ENCODE assay signal across 9 mouse cellular contexts in the genomic region with DNA sequence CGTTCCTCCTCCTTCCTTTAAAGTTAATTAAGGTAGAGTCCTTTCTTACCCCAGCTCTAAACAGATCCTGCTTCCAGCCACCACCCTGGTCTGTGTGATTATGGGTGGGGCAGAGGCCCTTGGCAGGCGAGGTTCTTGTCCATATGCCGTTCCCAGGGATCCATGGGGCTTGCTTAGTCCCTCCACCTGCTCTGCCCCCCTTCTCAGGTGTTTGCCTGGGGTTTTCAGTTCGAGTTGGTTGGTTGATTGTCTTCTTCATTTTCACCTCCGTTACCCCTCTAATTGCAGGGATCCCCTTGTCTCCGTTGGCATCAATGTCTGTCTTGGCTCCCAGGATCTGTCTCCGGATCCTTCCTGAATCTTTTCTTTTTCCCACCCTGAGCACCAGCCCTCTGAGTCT. TPM values are rescaled to one million over a fixed set of nuclear protein-coding genes. Genes with fewer than 3 reads are reported as not detected.
DNase-seq lines count a peak whose midpoint lies in the region; ATAC-seq and TF ChIP-seq lines count a peak whose summit lies in the region.
"Had no signal": no experiment of that assay in that cellular context is flagged by ENCODE, and none has a peak within 500 bp of the region (broad histone marks: within the 10 kb centered on the region; RNA-seq: fewer than 3 reads in every experiment).

No protein-coding gene starts in this region.

- TF ChIP-seq CTCF in heart, postnatal 0 days (IDR thresholded peaks at IDR 0.05; ENCODE audit: low read depth), result no peak
- no peak for TF ChIP-seq CTCF in cerebellum, adult 2 months (IDR thresholded peaks at IDR 0.05; ENCODE audit: borderline replicate concordance, insufficient read depth, low read depth, low read length)

- peak overlapping the region; percentile 87 for H3K4me2 ChIP-seq in heart, postnatal 0 days (ENCODE audit: low read depth, low read length)
- H3K4me2 ChIP-seq in hindbrain, embryonic 13.5 days, result peak overlapping the region; percentile 91
- peak overlapping the region; percentile 93 for H3K4me2 ChIP-seq in midbrain, embryonic 13.5 days (replicated peaks)

- TF ChIP-seq EP300 in heart, postnatal 0 days (IDR thresholded peaks at IDR 0.05; ENCODE audit: low read depth), result no peak

- WGBS in heart, postnatal 0 days, result 67% methylated on average over 7 of the region's 7 CpGs
- WGBS in cerebellum, adult 2 months, result 7% methylated on average over 7 of the region's 7 CpGs
- WGBS in hindbrain, embryonic 13.5 days, result 75% methylated on average over 7 of the region's 7 CpGs
- WGBS in midbrain, embryonic 13.5 days, result 73% methylated on average over 7 of the region's 7 CpGs

- H3K27ac ChIP-seq in heart, postnatal 0 days (ENCODE audit: low read depth), result no peak overlapping the region
- peak overlapping the region; percentile 64 for H3K27ac ChIP-seq in cerebellum, adult 2 months (ENCODE audit: insufficient read depth, low read length)
- no peak overlapping the region for H3K27ac ChIP-seq in hindbrain, embryonic 13.5 days
- H3K27ac ChIP-seq in midbrain, embryonic 13.5 days, result no peak overlapping the region

- no peak overlapping the region for H3K9ac ChIP-seq in heart, postnatal 0 days (replicated peaks; ENCODE audit: low read depth, low read length)
- peak overlapping the region; percentile 88 for H3K9ac ChIP-seq in hindbrain, embryonic 13.5 days
- H3K9ac ChIP-seq in midbrain, embryonic 13.5 days (replicated peaks), result peak overlapping the region; percentile 85

- H3K4me1 ChIP-seq in heart, postnatal 0 days (ENCODE audit: control insufficient read depth, insufficient read depth), result peaks cover 5% of the 10 kb centered on the region; the same call in 1 of the 2 replicates
- peaks cover 17% of the 10 kb centered on the region for H3K4me1 ChIP-seq in cerebellum, adult 2 months (ENCODE audit: control insufficient read depth, insufficient read depth, low read length)
- peaks cover 47% of the 10 kb centered on the region for H3K4me1 ChIP-seq in hindbrain, embryonic 13.5 days (replicated peaks)
- peaks cover 48% of the 10 kb centered on the region for H3K4me1 ChIP-seq in midbrain, embryonic 13.5 days (replicated peaks)

- no peaks in the 10 kb centered on the region for H3K9me3 ChIP-seq in heart, postnatal 0 days (replicated peaks; ENCODE audit: control insufficient read depth, low read length)
- no peaks in the 10 kb centered on the region for H3K9me3 ChIP-seq in hindbrain, embryonic 13.5 days
- no peaks in the 10 kb centered on the region for H3K9me3 ChIP-seq in midbrain, embryonic 13.5 days

- ATAC-seq in heart, postnatal 0 days (ENCODE audit: insufficient read depth, low read depth), result no peak
- ATAC-seq in hindbrain, embryonic 13.5 days (ENCODE audit: low FRiP score), result no peak
- no peak for ATAC-seq in midbrain, embryonic 13.5 days
- ATAC-seq: Patski had no signal

- no peaks in the 10 kb centered on the region for H3K27me3 ChIP-seq in heart, postnatal 0 days (ENCODE audit: control insufficient read depth, insufficient read depth, low read length)
- H3K27me3 ChIP-seq in cerebellum, adult 2 months (ENCODE audit: control insufficient read depth, insufficient read depth, low read length), result no peaks in the 10 kb centered on the region
- no peaks in the 10 kb centered on the region for H3K27me3 ChIP-seq in hindbrain, embryonic 13.5 days
- no peaks in the 10 kb centered on the region for H3K27me3 ChIP-seq in midbrain, embryonic 13.5 days
- H3K27me3 ChIP-seq: Patski had no signal

- DNase-seq in heart, postnatal 0 days (ENCODE audit: low spot score), result no peak
- DNase-seq in heart, postnatal 10 days, result no peak
- DNase-seq in cerebellum, adult 2 months, result peak; percentile 63 to 75
- no peak for DNase-seq in right cerebral cortex, postnatal 4 days
- DNase-seq in right cerebral cortex, postnatal 10 days (ENCODE audit: low spot score in 2 of 2), result no peak
- no peak for DNase-seq in kidney, postnatal 14 days

- peak overlapping the region; percentile 62; the same call in 1 of the 2 replicates for H3K4me3 ChIP-seq in heart, postnatal 0 days (ENCODE audit: low read depth, low read length)
- H3K4me3 ChIP-seq in cerebellum, adult 2 months (replicated peaks; ENCODE audit: insufficient read depth, low read depth, low read length), result peak overlapping the region; percentile 82
- H3K4me3 ChIP-seq in hindbrain, embryonic 13.5 days, result peak overlapping the region; percentile 84
- H3K4me3 ChIP-seq in midbrain, embryonic 13.5 days (replicated peaks), result peak overlapping the region; percentile 87

- TF ChIP-seq POLR2A in cerebellum, adult 2 months (IDR thresholded peaks at IDR 0.05; ENCODE audit: borderline replicate concordance, insufficient read depth, low read length), result no peak; the same call in 1 of the 2 replicates

- no peaks in the 10 kb centered on the region for H3K36me3 ChIP-seq in heart, postnatal 0 days (replicated peaks; ENCODE audit: control insufficient read depth, insufficient read depth, low read length)
- peaks cover 8% of the 10 kb centered on the region; the same call in 1 of the 2 replicates for H3K36me3 ChIP-seq in hindbrain, embryonic 13.5 days
- H3K36me3 ChIP-seq in midbrain, embryonic 13.5 days, result peaks cover 4% of the 10 kb centered on the region; the same call in 1 of the 2 replicates

- intact Hi-C loops in heart, postnatal 10 days (cut with DNase I), result no loop called here

RNA-seq across cellular contexts. Expression of gene Aacs, which starts 1.2 kb away (rescaled TPM):
- total RNA-seq in heart, postnatal 0 days (2014; rRNA removed; ENCODE audit: low replicate concordance), result 6.7 and 13.9 TPM in 2 replicates
- polyA plus RNA-seq in heart, postnatal 0 days (2015; fragmentation: Nextera tagmentation; extraction: Ambion mirVana), result 4.8 and 5.4 TPM in 2 replicates
- total RNA-seq in heart, postnatal 10 days (2021), result 1 to 10 TPM; 4.8 to 5.0 TPM
- polyA plus RNA-seq in cerebellum, adult 2 months (2012; rRNA removed), result 47.4 and 48.5 TPM in 2 replicates
- 60.0 and 62.4 TPM in 2 replicates for polyA plus RNA-seq in hindbrain, embryonic 13.5 days (2015; fragmentation: Nextera tagmentation; extraction: Ambion mirVana)
- 54.5 and 57.5 TPM in 2 replicates for polyA plus RNA-seq in midbrain, embryonic 13.5 days (2015; fragmentation: Nextera tagmentation; extraction: Ambion mirVana)

RNA-seq across cellular contexts. Expression of gene Bri3bp, which starts 35.4 kb away (rescaled TPM):
- total RNA-seq in heart, postnatal 0 days (2014; rRNA removed; ENCODE audit: low replicate concordance), result 27.8 and 41.5 TPM in 2 replicates
- 59.2 and 65.8 TPM in 2 replicates for polyA plus RNA-seq in heart, postnatal 0 days (2015; fragmentation: Nextera tagmentation; extraction: Ambion mirVana)
- total RNA-seq in heart, postnatal 10 days (2021), result 10 to 100 TPM; 56.4 to 62.5 TPM
- polyA plus RNA-seq in cerebellum, adult 2 months (2012; rRNA removed), result 37.1 and 39.1 TPM in 2 replicates
- 31.4 and 35.6 TPM in 2 replicates for polyA plus RNA-seq in hindbrain, embryonic 13.5 days (2015; fragmentation: Nextera tagmentation; extraction: Ambion mirVana)
- polyA plus RNA-seq in midbrain, embryonic 13.5 days (2015; fragmentation: Nextera tagmentation; extraction: Ambion mirVana), result 28.2 and 29.6 TPM in 2 replicates

RNA-seq across cellular contexts. Expression of gene Dhx37, which starts 42.9 kb away (rescaled TPM):
- total RNA-seq in heart, postnatal 0 days (2014; rRNA removed; ENCODE audit: low replicate concordance), result 5.9 and 16.2 TPM in 2 replicates
- polyA plus RNA-seq in heart, postnatal 0 days (2015; fragmentation: Nextera tagmentation; extraction: Ambion mirVana), result 5.5 and 6.8 TPM in 2 replicates
- 10 to 100 TPM; 13.2 to 14.7 TPM for total RNA-seq in heart, postnatal 10 days (2021)
- polyA plus RNA-seq in cerebellum, adult 2 months (2012; rRNA removed), result 19.6 and 21.4 TPM in 2 replicates
- 10.4 and 11.7 TPM in 2 replicates for polyA plus RNA-seq in hindbrain, embryonic 13.5 days (2015; fragmentation: Nextera tagmentation; extraction: Ambion mirVana)
- 12.1 and 13.2 TPM in 2 replicates for polyA plus RNA-seq in midbrain, embryonic 13.5 days (2015; fragmentation: Nextera tagmentation; extraction: Ambion mirVana)

RNA-seq across cellular contexts. Expression of gene Tmem132b, which starts 54.8 kb away (rescaled TPM):
- 0.04 TPM in 2 replicates for total RNA-seq in heart, postnatal 0 days (2014; rRNA removed; ENCODE audit: low replicate concordance)
- polyA plus RNA-seq in heart, postnatal 0 days (2015; fragmentation: Nextera tagmentation; extraction: Ambion mirVana), result not detected in 2 replicates
- total RNA-seq in heart, postnatal 10 days (2021), result under 1 TPM in 1 of 2 experiments, not detected in 1; 0.02 TPM
- polyA plus RNA-seq in cerebellum, adult 2 months (2012; rRNA removed), result 4.7 and 5.9 TPM in 2 replicates
- 3.0 and 3.4 TPM in 2 replicates for polyA plus RNA-seq in hindbrain, embryonic 13.5 days (2015; fragmentation: Nextera tagmentation; extraction: Ambion mirVana)
- 2.5 and 2.7 TPM in 2 replicates for polyA plus RNA-seq in midbrain, embryonic 13.5 days (2015; fragmentation: Nextera tagmentation; extraction: Ambion mirVana)
- polyA plus RNA-seq: Patski had no signal

Comparison
In these comparisons a context has a peak if more than half of its experiments do, and no peak if none do; other contexts are left out.
1. DNase-seq: peak in cerebellum, adult 2 months (2 of 2); none in heart, postnatal 0 days (single experiment), heart, postnatal 10 days (0 of 2), right cerebral cortex, postnatal 4 days (single experiment), right cerebral cortex, postnatal 10 days (0 of 2) and kidney, postnatal 14 days (single experiment).
2. Peak in every context shown above with its lines, with median percentiles within 50 percentile points of each other: H3K4me2 ChIP-seq and H3K4me3 ChIP-seq.